Mouse (Mus musculus) testis, adult 2 months (tissue): Measurements from ENCODE around the gene Zfp652. TPM values are rescaled to one million over a fixed set of nuclear protein-coding genes. Genes with fewer than 3 reads are reported as not detected.
A peak's percentile ranks its signal among the peaks of the same experiment; 100 is the strongest.
"Not testable (repeated sequence)": the region's sequence is repeated elsewhere in the genome, so short reads cannot be mapped to it uniquely, and the experiment has no call there.

Experiments used
- H3K27ac ChIP-seq: fragments of 200-500 bp; 2 replicates; pipeline ENCODE4 v1.5.1; 2012; ENCODE audit warnings: low read depth, low read length; ENCODE audit not compliant: control insufficient read depth, insufficient read depth
- H3K27me3 ChIP-seq: fragments of 200-500 bp; 2 replicates; pipeline ENCODE4 v1.6.1; 2012; ENCODE audit warnings: mild to moderate bottlenecking, low read length, moderate library complexity; ENCODE audit not compliant: control insufficient read depth, insufficient read depth
- H3K36me3 ChIP-seq: fragments of 200-500 bp; 2 replicates; pipeline ENCODE4 v1.6.1; 2012; ENCODE audit warnings: mild to moderate bottlenecking, low read length; ENCODE audit not compliant: control insufficient read depth, insufficient read depth
- H3K4me1 ChIP-seq: fragments of 200-500 bp; 2 replicates; pipeline ENCODE4 v1.6.1; 2012; ENCODE audit warnings: low read length; ENCODE audit not compliant: control insufficient read depth, insufficient read depth
- H3K4me3 ChIP-seq: fragments of 200-500 bp; 2 replicates; pipeline ENCODE4 v1.5.1; 2012; ENCODE audit warnings: low read depth, mild to moderate bottlenecking, low read length, moderate library complexity, mixed read lengths; ENCODE audit not compliant: control insufficient read depth
- CTCF ChIP-seq: fragments of 200-500 bp; IDR thresholded peaks from 2 replicates; pipeline ENCODE4 v1.5.1; 2012; ENCODE audit warnings: low read depth, mild to moderate bottlenecking, inconsistent platforms, low read length, moderate library complexity; ENCODE audit not compliant: control insufficient read depth, insufficient read depth, insufficient replicate concordance
- POLR2A ChIP-seq: fragments of 200-500 bp; IDR thresholded peaks from 2 replicates; pipeline ENCODE4 v1.6.1; 2012; ENCODE audit warnings: low read depth, mild to moderate bottlenecking, inconsistent platforms, low read length, moderate library complexity; ENCODE audit not compliant: control insufficient read depth
- polyA plus RNA-seq: library from polyadenylated mRNA; depleted of rRNA; stranded (reverse); fragments of >200 nt; gene quantifications from 2 replicates; pipeline ENCODE4 v1.2.3, GENCODE M21; 2012; rRNA removed

Zfp652 gene
- polyA plus RNA-seq, 1 experiment, result 11.8 TPM

DNA sequence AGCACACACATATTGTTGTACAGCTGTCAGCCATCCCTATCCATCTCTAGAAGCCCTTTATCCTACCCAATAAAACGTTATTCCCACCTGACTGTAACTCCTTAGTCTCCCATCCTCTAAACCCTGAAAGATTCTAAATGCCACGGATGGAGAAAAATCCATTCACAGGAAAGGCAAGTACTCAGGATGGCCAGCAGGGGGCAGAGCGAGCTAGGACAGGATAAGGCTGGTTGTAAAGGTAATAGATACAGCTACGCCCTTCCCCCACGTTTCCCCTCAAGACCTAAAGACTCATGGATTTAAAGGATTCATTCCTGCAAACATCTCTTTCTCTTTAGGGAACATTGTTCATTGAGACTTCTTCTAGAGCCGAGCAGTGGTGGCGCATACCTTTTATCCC, 163.8 kb downstream of the Zfp652 start:
- Histone ChIP-seq H3K4me1 (no peaks in the 10 kb centered on the region; the same call in none of the 2 replicates), H3K27me3 (no peaks in the 10 kb centered on the region), H3K36me3 (no peaks in the 10 kb centered on the region), H3K27ac (peak overlapping the region; percentile 91), H3K4me3 (peak overlapping the region; percentile 92)
- peak; percentile 70; the same call in 1 of the 2 replicates for TF ChIP-seq CTCF
- TF ChIP-seq POLR2A, result no peak

DNA sequence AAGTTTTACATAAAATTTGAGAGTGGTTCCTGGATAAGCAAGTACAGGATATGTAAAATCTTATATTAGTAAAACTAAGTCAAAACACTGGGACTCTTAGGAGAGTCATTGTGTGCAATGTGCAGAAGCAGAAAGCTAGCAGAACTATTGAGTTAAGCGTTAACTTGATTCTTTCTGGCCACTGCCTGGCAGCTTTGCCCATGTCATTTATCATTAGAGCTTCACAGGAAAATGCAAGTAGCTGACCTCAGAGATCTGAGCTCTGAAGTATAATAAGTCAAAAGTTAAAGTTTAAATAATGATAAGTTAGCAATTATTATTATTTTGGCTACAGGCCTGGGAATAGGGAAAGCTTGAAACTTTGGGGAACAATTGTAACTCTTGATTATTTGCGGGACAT, 167.4 kb downstream of the Zfp652 start:
- H3K36me3 ChIP-seq, H3K27me3 ChIP-seq, H3K4me3 ChIP-seq, H3K27ac ChIP-seq, H3K4me1 ChIP-seq: not testable (repeated sequence)

Other genes with a start within 250 kb of the Zfp652 start
- 1.9 and 2.0 TPM in 2 replicates for gene Nxph3, start 198.1 kb upstream of the Zfp652 start, polyA plus RNA-seq
- 16.3 and 18.9 TPM in 2 replicates for gene Ngfr, start 124.9 kb upstream of the Zfp652 start, polyA plus RNA-seq
- gene Phb, start 45.7 kb upstream of the Zfp652 start, polyA plus RNA-seq, result 19.3 and 21.5 TPM in 2 replicates
- gene B130006D01Rik, start 10.9 kb downstream of the Zfp652 start, polyA plus RNA-seq, result 0.08 and 0.09 TPM in 2 replicates
- gene Phospho1, start 111.8 kb downstream of the Zfp652 start, polyA plus RNA-seq, result 371 and 441 TPM in 2 replicates
- gene Gngt2, start 124.5 kb downstream of the Zfp652 start, polyA plus RNA-seq, result 0.41 and 0.49 TPM in 2 replicates
- 0.58 and 0.93 TPM in 2 replicates for gene Abi3, start 129.8 kb downstream of the Zfp652 start, polyA plus RNA-seq
- 0.35 and 0.77 TPM in 2 replicates for gene B4galnt2, start 202.2 kb downstream of the Zfp652 start, polyA plus RNA-seq